Mouse (Mus musculus) kidney, postnatal 0 days (tissue): ENCODE measurements around the gene Slc25a18. TPM values are rescaled to one million over a fixed set of nuclear protein-coding genes. Genes with fewer than 3 reads are reported as not detected.

Source experiments
- ATAC-seq: fragments of 200-750 bp; cut with Nextera tagmentation; replicated peaks from 2 replicates; pipeline ENCODE4 v1.8.0; 2017; ENCODE audit warnings: low read depth, moderate number of reproducible peaks, moderate TSS enrichment, moderate library complexity; ENCODE audit not compliant: low FRiP score
- DNase-seq: peaks from one replicate; pipeline ENCODE4 v3.0.0-alpha.2; 2016; ENCODE audit warnings: low spot score
- H3K27ac ChIP-seq: fragments of 300-500 bp; sonication (generic); 2 replicates; pipeline ENCODE4 v1.5.1; 2014; ENCODE audit warnings: mild to moderate bottlenecking
- H3K27me3 ChIP-seq: fragments of 300-500 bp; sonication (generic); 2 replicates; pipeline ENCODE4 v1.6.1; 2014; ENCODE audit warnings: low read length, mixed read lengths; ENCODE audit not compliant: insufficient read depth
- H3K36me3 ChIP-seq: fragments of 300-500 bp; sonication (generic); 2 replicates; pipeline ENCODE4 v1.6.1; 2014; ENCODE audit warnings: low read length, mixed read lengths; ENCODE audit not compliant: insufficient read depth
- H3K4me1 ChIP-seq: fragments of 300-500 bp; sonication (generic); replicated peaks from 2 replicates; pipeline ENCODE4 v1.6.1; 2014; ENCODE audit warnings: antibody characterized with exemption, low read length, mixed read lengths; ENCODE audit not compliant: insufficient read depth
- H3K4me2 ChIP-seq: fragments of 300-500 bp; sonication (generic); 2 replicates; pipeline ENCODE4 v1.6.1; 2014; ENCODE audit warnings: mild to moderate bottlenecking, low read length, moderate library complexity, mixed read lengths
- H3K4me3 ChIP-seq: fragments of 300-500 bp; sonication (generic); replicated peaks from 2 replicates; pipeline ENCODE4 v1.5.1; 2014; ENCODE audit warnings: low read depth, low read length
- H3K9ac ChIP-seq: fragments of 300-500 bp; sonication (generic); 2 replicates; pipeline ENCODE4 v1.6.1; 2014; ENCODE audit warnings: low read depth, low read length
- H3K9me3 ChIP-seq: fragments of 300-500 bp; sonication (generic); replicated peaks from 2 replicates; pipeline ENCODE4 v1.6.1; 2016; ENCODE audit warnings: low read length, inconsistent platforms, mixed read lengths
- CTCF ChIP-seq: IDR thresholded peaks from 2 replicates; pipeline ENCODE4 v1.5.1; 2016; ENCODE audit warnings: antibody characterized with exemption, low read depth, mild to moderate bottlenecking, moderate library complexity
- WGBS: fragments of 180-500 bp; shearing (Covaris S2); extraction: QIAGEN DNeasy Blood & Tissue Kit; methylation state at CpG from one replicate; pipeline ENCODE4 v1.1.7; 2014; 5-methylcytosine and 5-hydroxymethylcytosine counted together
- polyA plus RNA-seq: library from polyadenylated mRNA; unstranded; fragments of >200 nt; fragmentation: Nextera tagmentation; extraction: Ambion mirVana; gene quantifications from 2 replicates; pipeline ENCODE4 v1.2.1, GENCODE M21; 2015

Gene Slc25a18
- polyA plus RNA-seq, 1 experiment from 2014 or later: not detected

DNA sequence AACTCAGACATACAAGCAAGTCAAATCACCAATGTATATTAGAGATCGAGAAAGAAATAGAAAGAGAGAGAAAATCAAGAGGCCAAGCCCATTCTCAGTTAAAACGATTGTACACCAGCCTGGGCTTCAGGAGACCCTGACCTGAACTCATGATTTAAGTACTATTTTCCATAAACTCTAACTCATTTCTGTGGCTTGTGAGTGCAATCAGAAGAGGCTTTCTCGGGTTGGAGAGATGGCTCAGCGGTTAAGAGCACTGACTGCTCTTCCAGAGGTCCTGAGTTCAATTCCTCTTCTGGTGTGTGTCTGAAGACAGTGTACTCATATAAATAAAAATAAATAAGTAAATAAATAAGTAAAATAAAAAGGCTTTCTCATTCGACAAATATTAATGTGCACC lies 48.3 kb downstream of the Slc25a18 start:
- no peak for TF ChIP-seq CTCF
- no peaks in the 10 kb centered on the region for H3K9me3 ChIP-seq
- H3K27ac ChIP-seq: peak overlapping the region; percentile 97; the same call in 1 of the 2 replicates
- peak overlapping the region; percentile 86 for H3K4me3 ChIP-seq
- no peak for DNase-seq
- WGBS: 47% methylated on average over 5 of the region's 5 CpGs
- H3K4me1 ChIP-seq: peaks cover 7% of the 10 kb centered on the region; the same call in 1 of the 2 replicates
- no peaks in the 10 kb centered on the region for H3K27me3 ChIP-seq
- ATAC-seq: no peak
- peaks cover 17% of the 10 kb centered on the region; the same call in 1 of the 2 replicates for H3K36me3 ChIP-seq
- peak overlapping the region; percentile 81 for H3K9ac ChIP-seq
- peak overlapping the region; percentile 67 for H3K4me2 ChIP-seq

DNA sequence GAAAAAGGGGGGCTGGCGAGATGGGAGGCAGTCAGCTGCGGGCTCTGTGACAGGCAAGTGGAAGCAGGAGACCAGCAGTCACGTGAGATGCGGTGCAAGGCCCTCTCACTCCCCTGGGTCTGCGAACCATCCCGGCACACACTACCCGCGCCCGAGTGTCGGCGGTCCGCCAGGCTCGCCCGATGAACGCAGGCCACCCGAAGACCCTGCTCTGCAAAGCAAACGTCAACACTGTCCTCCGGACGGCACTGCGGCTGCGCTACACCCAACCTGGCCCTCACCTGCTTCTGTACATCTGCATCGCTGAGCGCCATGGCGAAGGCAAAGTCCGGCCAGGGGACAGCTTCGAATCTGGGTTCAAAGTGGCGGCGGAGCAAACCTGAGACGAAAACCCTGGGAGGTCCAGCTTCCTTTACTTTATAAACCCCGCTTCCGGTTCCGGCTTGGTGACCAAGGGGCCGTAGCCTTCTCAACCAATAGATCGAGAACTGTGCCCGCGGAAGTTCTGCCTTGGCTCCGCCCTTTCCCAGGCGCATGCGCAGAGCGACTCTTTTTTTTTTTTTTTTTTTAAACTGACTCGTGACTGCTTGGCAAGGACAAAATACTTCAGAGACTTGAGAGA lies 49.0 kb downstream of the Slc25a18 start, which contains the start of gene Atp6v1e1:
Gene Atp6v1e1, minus strand, starts transcription at position 487 of the 622 bp plus-strand sequence.
- H3K27me3 ChIP-seq: no peaks in the 10 kb centered on the region
- peak within 1 kb of the TSS; percentile 86 for H3K4me3 ChIP-seq
- H3K36me3 ChIP-seq: peaks cover 14% of the 10 kb centered on the region; the same call in 1 of the 2 replicates
- peak within 1 kb of the TSS; percentile 97 for H3K27ac ChIP-seq
- peak; percentile 97 for ATAC-seq
- H3K9me3 ChIP-seq: no peaks in the 10 kb centered on the region
- under 1% methylated on average over 41 of the region's 41 CpGs for WGBS
- H3K4me1 ChIP-seq: peaks cover 7% of the 10 kb centered on the region; the same call in 1 of the 2 replicates
- peak; percentile 98 for DNase-seq
- peak within 1 kb of the TSS; percentile 81 for H3K9ac ChIP-seq
- peak within 1 kb of the TSS; percentile 67 for H3K4me2 ChIP-seq
- no peak for TF ChIP-seq CTCF

DNA sequence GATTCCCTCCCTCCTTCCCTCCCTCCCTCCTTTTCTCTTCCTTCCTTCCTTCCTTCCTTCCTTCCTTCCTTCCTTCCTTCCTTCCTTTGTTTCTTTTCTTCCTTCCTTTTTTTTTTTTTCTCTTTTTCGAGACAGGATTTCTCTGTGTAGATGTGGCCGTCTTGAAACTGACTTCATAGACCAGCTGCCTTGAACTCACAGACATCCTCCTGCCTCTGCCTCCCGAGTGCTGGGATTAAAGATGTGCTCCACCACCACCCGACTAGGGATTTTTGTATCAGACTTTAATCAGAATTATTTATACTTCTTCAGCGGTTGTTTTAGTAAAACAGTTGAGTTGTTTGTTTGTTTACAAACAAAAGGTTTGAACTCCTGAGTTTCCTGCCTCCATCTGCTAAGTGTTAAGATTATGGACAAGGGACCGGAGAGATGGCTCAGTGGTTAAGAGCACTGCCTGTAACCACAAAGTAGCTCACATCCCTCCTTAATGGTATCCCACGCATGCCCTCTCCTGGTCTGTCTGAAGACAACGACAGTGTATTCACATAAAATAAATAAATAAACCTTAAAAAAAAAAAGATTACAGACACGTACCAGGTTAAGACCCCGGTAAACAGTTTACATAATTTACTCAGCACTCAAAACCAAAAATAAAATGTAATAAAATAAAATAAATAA lies 49.7 kb downstream of the Slc25a18 start:
- Histone ChIP-seq H3K4me2 (peak overlapping the region; percentile 35), H3K27me3 (no peaks in the 10 kb centered on the region), H3K9ac (no peak overlapping the region), H3K4me3 (peak overlapping the region; percentile 86; the same call in 1 of the 2 replicates), H3K36me3 (peaks cover 7% of the 10 kb centered on the region; the same call in 1 of the 2 replicates), H3K9me3 (no peaks in the 10 kb centered on the region), H3K4me1 (peaks cover 7% of the 10 kb centered on the region; the same call in 1 of the 2 replicates), H3K27ac (peak overlapping the region; percentile 64)
- DNase-seq (peak; percentile 19), ATAC-seq (0 out of 2 replicates have a peak, but pooled peaks have one; percentile 34)
- TF ChIP-seq CTCF: peak; percentile 18; the same call in 1 of the 2 replicates
- 63% methylated on average over 10 of the region's 10 CpGs for WGBS

DNA sequence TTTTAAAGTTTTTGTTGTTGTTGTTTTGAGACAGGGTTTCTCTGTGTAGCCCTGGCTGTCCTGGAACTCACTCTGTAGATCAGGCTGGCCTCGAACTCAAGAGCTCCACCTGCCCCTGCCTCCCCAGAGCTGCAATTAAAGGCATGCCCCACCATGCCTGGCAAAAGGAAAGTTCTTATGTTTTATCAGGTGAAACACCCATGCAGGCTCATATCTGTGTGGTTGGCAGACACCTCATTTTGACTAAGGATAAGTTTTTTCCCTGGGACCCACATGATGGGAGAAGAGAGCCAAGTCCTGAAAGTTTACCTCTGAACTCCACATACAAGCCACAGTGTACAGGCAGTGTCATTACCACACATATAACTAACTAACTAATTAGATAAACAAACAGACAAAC lies 56.7 kb downstream of the Slc25a18 start:
- no peak for DNase-seq
- H3K4me1 ChIP-seq: no peaks in the 10 kb centered on the region
- 62% methylated on average over 1 of the region's 1 CpGs for WGBS
- H3K36me3 ChIP-seq: no peaks in the 10 kb centered on the region
- ATAC-seq: no peak
- no peak overlapping the region for H3K4me2 ChIP-seq
- no peak overlapping the region for H3K9ac ChIP-seq
- no peak overlapping the region for H3K27ac ChIP-seq
- no peak overlapping the region for H3K4me3 ChIP-seq
- TF ChIP-seq CTCF: no peak
- H3K9me3 ChIP-seq: no peaks in the 10 kb centered on the region
- no peaks in the 10 kb centered on the region for H3K27me3 ChIP-seq

DNA sequence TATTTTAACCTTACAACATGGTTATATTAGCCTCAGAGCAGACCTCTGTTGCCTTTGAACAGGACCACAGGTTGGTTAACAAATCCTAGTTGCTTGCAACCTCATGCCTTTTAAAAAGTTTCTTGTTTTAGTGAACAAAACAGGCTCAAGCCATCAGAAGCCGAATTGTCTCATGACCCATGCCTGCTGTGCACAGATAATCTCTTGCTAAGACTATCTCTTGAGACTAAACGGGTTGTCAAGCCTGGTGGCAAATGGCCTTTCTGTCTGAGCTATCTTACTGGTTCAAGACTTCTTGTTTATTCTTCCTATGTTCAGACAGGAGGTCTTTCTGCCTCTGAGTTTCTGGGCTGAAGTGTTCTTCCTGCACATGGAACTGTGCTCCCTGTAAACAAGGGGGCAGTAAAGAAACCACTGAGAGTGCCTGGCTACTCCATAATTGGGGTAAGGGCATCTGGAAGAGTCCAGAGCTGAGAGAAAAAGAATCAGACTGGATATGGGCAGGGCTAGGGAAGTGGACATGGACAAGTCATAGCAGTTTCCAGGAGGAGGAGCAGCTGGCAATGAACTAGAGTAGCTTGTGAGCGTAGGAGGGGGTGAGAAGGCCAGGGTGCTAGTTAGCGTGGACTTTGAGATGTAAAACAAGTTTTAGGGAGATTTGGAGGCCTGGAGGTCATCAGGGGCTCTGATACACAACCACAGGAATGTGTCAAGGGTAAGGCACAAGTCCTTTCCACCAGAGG lies 57.7 kb downstream of the Slc25a18 start:
- WGBS: 63% methylated on average over 4 of the region's 4 CpGs
- Histone ChIP-seq H3K4me1 (no peaks in the 10 kb centered on the region), H3K27ac (no peak overlapping the region), H3K9ac (no peak overlapping the region), H3K9me3 (no peaks in the 10 kb centered on the region), H3K36me3 (no peaks in the 10 kb centered on the region), H3K27me3 (no peaks in the 10 kb centered on the region), H3K4me2 (no peak overlapping the region), H3K4me3 (no peak overlapping the region)
- no peak for ATAC-seq
- no peak for TF ChIP-seq CTCF
- no peak for DNase-seq

DNA sequence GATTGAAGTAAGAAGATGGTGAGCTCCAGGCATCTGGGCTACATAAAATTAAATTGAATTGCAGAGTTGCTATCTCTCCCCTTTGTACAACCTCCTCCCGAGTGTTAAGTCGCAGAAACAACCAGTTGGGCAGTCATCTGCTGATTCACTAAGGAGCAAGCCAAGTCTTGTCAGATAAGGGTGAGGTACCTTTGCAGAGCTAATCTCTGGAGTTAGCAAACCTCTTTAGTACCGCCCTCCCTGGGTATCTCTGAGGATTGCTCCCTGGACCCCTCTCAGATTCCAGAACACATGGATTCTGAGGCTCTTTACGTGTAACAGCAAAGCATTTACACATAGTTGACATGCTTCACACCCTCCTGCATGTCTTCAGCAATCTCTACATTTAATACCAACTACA lies 58.7 kb downstream of the Slc25a18 start:
- Histone ChIP-seq H3K36me3 (no peaks in the 10 kb centered on the region), H3K4me3 (no peak overlapping the region), H3K27me3 (no peaks in the 10 kb centered on the region), H3K4me1 (no peaks in the 10 kb centered on the region), H3K27ac (no peak overlapping the region), H3K9ac (no peak overlapping the region), H3K4me2 (no peak overlapping the region), H3K9me3 (no peaks in the 10 kb centered on the region)
- TF ChIP-seq CTCF: no peak
- DNase-seq (no peak), ATAC-seq (no peak)
- WGBS: 75% methylated on average over 4 of the region's 4 CpGs
